Mouse (Mus musculus): ENCODE measurements around the gene Rhpn2.

The Rhpn2 gene

GRCm38 (mm10) chr7:35392935-35393334 is 59.0 kb downstream of the Rhpn2 start:
- DNase-seq = peak; percentile 39 to 71

- peak in 1 of 2 experiments; percentile 38 for DNase-seq
These were observed 61.9 kb downstream of the Rhpn2 start for GRCm38 (mm10) chr7:35395734-35396456.

GRCm38 (mm10) chr7:35396542-35397168 is 62.7 kb downstream of the Rhpn2 start, which contains the start of the genes Faap24 and Cep89:
Gene Faap24, minus strand, starts transcription at chr7:35396836.
Gene Cep89, plus strand, starts transcription at chr7:35397035.
- DNase-seq = peak; percentile 91 to 95

- peak in 1 of 2 experiments; percentile 26 for DNase-seq
These were observed 67.2 kb downstream of the Rhpn2 start for GRCm38 (mm10) chr7:35401169-35401568.

GRCm38 (mm10) chr7:35415226-35415625 is 81.3 kb downstream of the Rhpn2 start:
- DNase-seq = no peak

- DNase-seq = peak; percentile 63 to 84
These were observed 82.1 kb downstream of the Rhpn2 start for GRCm38 (mm10) chr7:35415801-35416653.

GRCm38 (mm10) chr7:35416654-35416948 is 82.6 kb downstream of the Rhpn2 start:
- peak; percentile 24 to 59 for DNase-seq

GRCm38 (mm10) chr7:35423071-35423470 is 89.1 kb downstream of the Rhpn2 start:
- DNase-seq = no peak

- no peak for DNase-seq
These were observed 94.2 kb downstream of the Rhpn2 start for GRCm38 (mm10) chr7:35428146-35428545.

GRCm38 (mm10) chr7:35435266-35435665 is 101.3 kb downstream of the Rhpn2 start:
- no peak for DNase-seq

Measured in kidney, postnatal 25 days (tissue).